In the genomic region with DNA sequence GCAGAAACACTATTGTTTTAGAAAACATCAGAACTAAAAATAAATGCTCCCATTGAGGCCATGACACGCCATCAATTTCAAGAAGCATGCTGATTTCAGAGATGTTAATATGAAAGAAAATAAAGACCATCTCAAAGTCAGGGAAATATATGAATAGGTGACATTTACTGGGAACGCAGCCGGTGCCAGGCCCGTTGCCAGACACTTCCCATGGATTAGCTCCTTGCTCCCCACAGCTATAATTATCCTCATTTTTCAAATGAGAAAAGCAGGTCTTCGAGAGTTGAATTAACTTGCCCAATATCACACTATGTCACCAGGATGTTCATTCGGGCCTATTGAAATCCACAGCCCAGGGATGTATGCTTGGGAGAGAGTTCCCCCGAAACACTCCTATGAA, we compare ENCODE assay signal across 15 mouse cellular contexts.
DNase-seq lines count a peak whose midpoint lies in the region; ATAC-seq lines count a peak whose summit lies in the region.
"Had no signal": no experiment of that assay in that cellular context is flagged by ENCODE, and none has a peak within 500 bp of the region (broad histone marks: within the 10 kb centered on the region; RNA-seq: fewer than 3 reads in every experiment).

No protein-coding gene starts in this region.

- H3K27me3 ChIP-seq in forebrain, embryonic 10.5 days (ENCODE audit: poor library complexity, severe bottlenecking) = no peaks in the 10 kb centered on the region; the same call in 1 of the 2 replicates
- no peaks in the 10 kb centered on the region for H3K27me3 ChIP-seq in forebrain, embryonic 11.5 days (ENCODE audit: control insufficient read depth, insufficient read depth, low read length)
- no peaks in the 10 kb centered on the region for H3K27me3 ChIP-seq in forebrain, embryonic 12.5 days
- H3K27me3 ChIP-seq in hindbrain, embryonic 12.5 days = no peaks in the 10 kb centered on the region
- no peaks in the 10 kb centered on the region for H3K27me3 ChIP-seq in midbrain, embryonic 14.5 days (ENCODE audit: control insufficient read depth, insufficient read depth, low read length)

- no peak overlapping the region for H3K4me3 ChIP-seq in forebrain, embryonic 10.5 days
- no peak overlapping the region for H3K4me3 ChIP-seq in forebrain, embryonic 11.5 days (ENCODE audit: low read depth, low read length)
- no peak overlapping the region for H3K4me3 ChIP-seq in forebrain, embryonic 12.5 days (replicated peaks)
- H3K4me3 ChIP-seq in hindbrain, embryonic 12.5 days = no peak overlapping the region
- H3K4me3 ChIP-seq in midbrain, embryonic 14.5 days (replicated peaks; ENCODE audit: low read depth, low read length) = no peak overlapping the region
- H3K4me3 ChIP-seq: erythroblast, embryonic 14.5 days had no signal

- no peak for ATAC-seq in forebrain, embryonic 11.5 days (replicated peaks; ENCODE audit: low FRiP score)
- no peak for ATAC-seq in forebrain, embryonic 12.5 days (ENCODE audit: low FRiP score)
- no peak for ATAC-seq in hindbrain, embryonic 12.5 days (ENCODE audit: low FRiP score)
- no peak for ATAC-seq in midbrain, embryonic 14.5 days (ENCODE audit: low FRiP score, low TSS enrichment)
- ATAC-seq: intestine, postnatal 0 days had no signal

- H3K9me3 ChIP-seq in forebrain, embryonic 10.5 days = no peaks in the 10 kb centered on the region
- H3K9me3 ChIP-seq in forebrain, embryonic 11.5 days (ENCODE audit: control insufficient read depth, low read length) = no peaks in the 10 kb centered on the region
- no peaks in the 10 kb centered on the region for H3K9me3 ChIP-seq in forebrain, embryonic 12.5 days
- H3K9me3 ChIP-seq in hindbrain, embryonic 12.5 days (replicated peaks) = no peaks in the 10 kb centered on the region
- no peaks in the 10 kb centered on the region for H3K9me3 ChIP-seq in midbrain, embryonic 14.5 days (ENCODE audit: control insufficient read depth, low read length)

- no peak for DNase-seq in forebrain, embryonic 10.5 days (ENCODE audit: extremely low spot score, low spot score)
- DNase-seq in forebrain, embryonic 11.5 days (ENCODE audit: low spot score) = no peak
- DNase-seq in midbrain, embryonic 14.5 days = no peak
- DNase-seq in urinary bladder, postnatal 36 days (ENCODE audit: low spot score in 2 of 2) = no peak
- no peak for DNase-seq in lung, postnatal 36 days
- DNase-seq in gastrocnemius, postnatal 4 days (ENCODE audit: low spot score in 2 of 2) = no peak
- DNase-seq: adrenal gland, postnatal 25 days; heart, postnatal 14 days; kidney, postnatal 25 days; liver; thymus, adult 18-20 months had no signal

- 83% methylated on average over 7 of the region's 7 CpGs for WGBS in forebrain, embryonic 10.5 days
- WGBS in forebrain, embryonic 11.5 days = 81% methylated on average over 7 of the region's 7 CpGs
- WGBS in forebrain, embryonic 12.5 days = 66% methylated on average over 7 of the region's 7 CpGs
- 80% methylated on average over 7 of the region's 7 CpGs for WGBS in hindbrain, embryonic 12.5 days
- 64% methylated on average over 7 of the region's 7 CpGs for WGBS in midbrain, embryonic 14.5 days

- peaks cover 45% of the 10 kb centered on the region for H3K4me1 ChIP-seq in forebrain, embryonic 10.5 days
- peaks cover 16% of the 10 kb centered on the region for H3K4me1 ChIP-seq in forebrain, embryonic 11.5 days (replicated peaks; ENCODE audit: control insufficient read depth, insufficient read depth, low read length)
- peaks cover 44% of the 10 kb centered on the region for H3K4me1 ChIP-seq in forebrain, embryonic 12.5 days
- peaks cover 38% of the 10 kb centered on the region for H3K4me1 ChIP-seq in hindbrain, embryonic 12.5 days
- peaks cover 41% of the 10 kb centered on the region for H3K4me1 ChIP-seq in midbrain, embryonic 14.5 days (ENCODE audit: control insufficient read depth, insufficient read depth, low read length)

- H3K9ac ChIP-seq in forebrain, embryonic 11.5 days (ENCODE audit: low read length) = no peak overlapping the region
- no peak overlapping the region for H3K9ac ChIP-seq in forebrain, embryonic 12.5 days
- H3K9ac ChIP-seq in hindbrain, embryonic 12.5 days = no peak overlapping the region
- H3K9ac ChIP-seq in midbrain, embryonic 14.5 days (replicated peaks; ENCODE audit: low read length) = no peak overlapping the region

- H3K27ac ChIP-seq in forebrain, embryonic 10.5 days = 0 out of 2 replicates have a peak overlapping the region, but pooled peaks have one; percentile 90
- H3K27ac ChIP-seq in forebrain, embryonic 11.5 days (ENCODE audit: low read depth, low read length) = no peak overlapping the region
- H3K27ac ChIP-seq in forebrain, embryonic 12.5 days = peak overlapping the region; percentile 91
- H3K27ac ChIP-seq in hindbrain, embryonic 12.5 days = peak overlapping the region; percentile 83
- peak overlapping the region; percentile 26 for H3K27ac ChIP-seq in midbrain, embryonic 14.5 days (replicated peaks; ENCODE audit: low read depth, low read length)

- no peak overlapping the region for H3K4me2 ChIP-seq in forebrain, embryonic 11.5 days (ENCODE audit: low read depth, low read length, severe bottlenecking)
- no peak overlapping the region for H3K4me2 ChIP-seq in forebrain, embryonic 12.5 days
- H3K4me2 ChIP-seq in hindbrain, embryonic 12.5 days (replicated peaks) = no peak overlapping the region
- H3K4me2 ChIP-seq in midbrain, embryonic 14.5 days (ENCODE audit: low read length) = no peak overlapping the region

- no peaks in the 10 kb centered on the region for H3K36me3 ChIP-seq in forebrain, embryonic 10.5 days (replicated peaks)
- no peaks in the 10 kb centered on the region for H3K36me3 ChIP-seq in forebrain, embryonic 11.5 days (ENCODE audit: control insufficient read depth, insufficient read depth, low read length)
- H3K36me3 ChIP-seq in forebrain, embryonic 12.5 days (replicated peaks) = no peaks in the 10 kb centered on the region
- H3K36me3 ChIP-seq in hindbrain, embryonic 12.5 days = no peaks in the 10 kb centered on the region
- no peaks in the 10 kb centered on the region for H3K36me3 ChIP-seq in midbrain, embryonic 14.5 days (ENCODE audit: control insufficient read depth, insufficient read depth, low read length)
